Mouse (Mus musculus) left cerebral cortex, postnatal 36 days (tissue): ENCODE measurements around the gene Rnf115. TPM values are rescaled to one million over a fixed set of nuclear protein-coding genes. Genes with fewer than 3 reads are reported as not detected.

Experiments
- DNase-seq, 2 experiments: peaks; one replicate each; pipeline ENCODE4 v3.0.0; 2021 to 2022; ENCODE audit warnings: low spot score in 2 of 2, mixed read lengths in 1 of 2
- intact Hi-C: fragments of 180-260 bp; cut with DNase I; formaldehyde crosslinking; loops from one replicate; pipeline ENCODE4 v1.15.1; 2025
- total RNA-seq, 2 experiments: library from RNA; stranded (reverse); gene quantifications; 2 replicates each; pipeline ENCODE4 v1.2.3; 2021

Gene Rnf115
- total RNA-seq, 2 experiments from 2014 or later: 66.4 to 66.7 TPM

- intact Hi-C loops: no loop called here
- DNase-seq: peak in 1 of 2 experiments; percentile 26
These were observed 32.2 kb downstream of the Rnf115 start for GRCm38 (mm10) chr3:96759695-96760094.

GRCm38 (mm10) chr3:96764528-96764927 is 37.1 kb downstream of the Rnf115 start:
- intact Hi-C loops: no loop called here

GRCm38 (mm10) chr3:96769971-96770370 is 42.5 kb downstream of the Rnf115 start:
- intact Hi-C loops: no loop called here

More at GRCm38 (mm10) chr3:96764528-96764927, 37.1 kb downstream of the Rnf115 start:
- no peak for DNase-seq

GRCm38 (mm10) chr3:96772949-96773348 is 45.5 kb downstream of the Rnf115 start:
- no peak for DNase-seq
- intact Hi-C loops: no loop called here

More at GRCm38 (mm10) chr3:96769971-96770370, 42.5 kb downstream of the Rnf115 start:
- DNase-seq: no peak

GRCm38 (mm10) chr3:96777120-96777519 is 49.7 kb downstream of the Rnf115 start:
- no peak for DNase-seq
- intact Hi-C loops: no loop called here

- DNase-seq: no peak
- intact Hi-C loops: no loop called here
These were observed 54.8 kb downstream of the Rnf115 start for GRCm38 (mm10) chr3:96782236-96782635.

GRCm38 (mm10) chr3:96787784-96788183 is 60.3 kb downstream of the Rnf115 start:
- no peak for DNase-seq

GRCm38 (mm10) chr3:96788506-96788905 is 61.0 kb downstream of the Rnf115 start:
- DNase-seq: no peak
- intact Hi-C loops: no loop called here

More at GRCm38 (mm10) chr3:96787784-96788183, 60.3 kb downstream of the Rnf115 start:
- intact Hi-C loops: no loop called here

GRCm38 (mm10) chr3:96800254-96800653 is 72.8 kb downstream of the Rnf115 start:
- intact Hi-C loops: no loop called here

GRCm38 (mm10) chr3:96802214-96802613 is 74.8 kb downstream of the Rnf115 start:
- no peak for DNase-seq
- intact Hi-C loops: no loop called here

More at GRCm38 (mm10) chr3:96800254-96800653, 72.8 kb downstream of the Rnf115 start:
- DNase-seq: no peak

GRCm38 (mm10) chr3:96808136-96808535 is 80.7 kb downstream of the Rnf115 start:
- no peak for DNase-seq
- intact Hi-C loops: no loop called here

GRCm38 (mm10) chr3:96808651-96809050 is 81.2 kb downstream of the Rnf115 start:
- DNase-seq: no peak
- intact Hi-C loops: no loop called here

- DNase-seq: no peak
- intact Hi-C loops: no loop called here
These were observed 83.8 kb downstream of the Rnf115 start for GRCm38 (mm10) chr3:96811232-96811631.

GRCm38 (mm10) chr3:96812395-96813091 is 85.1 kb downstream of the Rnf115 start:
- DNase-seq: peak; percentile 65 to 73
- intact Hi-C loops: no loop called here

- intact Hi-C loops: no loop called here
- DNase-seq: peak in 1 of 2 experiments; percentile 17
These were observed 85.6 kb downstream of the Rnf115 start for GRCm38 (mm10) chr3:96813106-96813505.

GRCm38 (mm10) chr3:96813591-96814244 is 86.3 kb downstream of the Rnf115 start:
- intact Hi-C loops: no loop called here

GRCm38 (mm10) chr3:96814342-96814741 is 86.9 kb downstream of the Rnf115 start:
- DNase-seq: no peak
- intact Hi-C loops: no loop called here

More at GRCm38 (mm10) chr3:96813591-96814244, 86.3 kb downstream of the Rnf115 start:
- DNase-seq: no peak

- intact Hi-C loops: no loop called here
- no peak for DNase-seq
These were observed 92.9 kb downstream of the Rnf115 start for GRCm38 (mm10) chr3:96820116-96820915.

- DNase-seq: no peak
- intact Hi-C loops: no loop called here
These were observed 94.1 kb downstream of the Rnf115 start for GRCm38 (mm10) chr3:96821581-96821980.

- no peak for DNase-seq
- intact Hi-C loops: no loop called here
These were observed 96.2 kb downstream of the Rnf115 start for GRCm38 (mm10) chr3:96823701-96824100.
